Mouse (Mus musculus): Measurements from ENCODE around the gene Bhlhb9.

Gene Bhlhb9

DNA sequence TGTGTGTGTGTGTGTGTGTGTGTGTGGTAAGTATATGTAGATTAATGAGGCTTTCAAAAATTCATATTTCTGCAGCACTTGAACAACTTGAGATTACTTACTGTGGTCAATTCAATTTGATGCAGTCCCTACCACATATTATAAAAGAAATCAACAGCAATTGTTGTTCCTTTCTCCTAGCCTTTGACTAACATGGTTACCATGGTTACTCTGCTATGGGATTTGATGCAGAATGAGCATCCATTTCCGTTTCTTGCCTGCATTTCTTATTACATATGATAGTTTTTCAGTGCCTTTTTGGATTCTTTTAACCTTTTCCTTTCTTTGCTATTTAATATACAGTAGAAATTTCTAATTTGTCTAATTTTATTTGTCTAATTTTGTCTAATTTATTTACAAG is 119.7 kb downstream of the Bhlhb9 start:
- no peak for DNase-seq

DNA sequence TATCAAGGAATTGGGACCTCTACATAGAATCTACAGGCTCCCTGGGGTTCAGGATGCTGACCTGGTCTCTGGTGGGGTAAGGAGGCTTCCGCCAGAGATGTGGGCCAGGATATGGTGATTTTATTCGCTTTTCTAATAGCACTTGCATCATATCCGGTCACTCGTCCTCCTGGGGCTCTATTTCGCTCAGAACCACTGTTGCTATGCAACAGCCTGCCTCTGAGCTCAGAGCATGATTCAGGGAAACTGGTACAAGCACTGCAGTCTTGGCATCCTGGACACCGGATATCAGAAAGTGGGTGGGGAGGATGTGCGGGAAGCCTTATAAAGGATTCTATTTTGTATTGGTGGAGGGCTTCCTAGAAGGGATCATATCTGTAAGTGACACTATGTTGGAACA is 124.8 kb downstream of the Bhlhb9 start:
- peak; percentile 18 for DNase-seq

DNA sequence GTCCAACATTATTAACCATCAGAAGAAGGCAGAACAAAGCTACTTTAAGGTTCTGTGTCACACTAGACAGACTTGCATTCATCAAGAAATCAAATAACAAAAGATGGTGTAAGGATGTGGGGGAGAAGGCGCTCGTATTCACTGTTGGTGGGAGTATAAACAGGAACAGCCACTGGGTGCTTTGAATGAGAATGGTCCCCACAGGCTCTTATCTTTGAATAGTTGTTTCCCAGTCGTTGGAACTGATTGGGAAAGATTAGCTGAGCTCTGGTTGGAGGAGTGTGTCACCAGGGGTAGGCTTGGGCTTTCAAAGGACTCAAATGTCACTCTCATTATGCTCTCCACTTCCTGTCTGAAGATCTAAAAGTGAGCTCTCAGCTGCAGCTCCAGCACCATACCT is 128.5 kb downstream of the Bhlhb9 start:
- DNase-seq = no peak

DNA sequence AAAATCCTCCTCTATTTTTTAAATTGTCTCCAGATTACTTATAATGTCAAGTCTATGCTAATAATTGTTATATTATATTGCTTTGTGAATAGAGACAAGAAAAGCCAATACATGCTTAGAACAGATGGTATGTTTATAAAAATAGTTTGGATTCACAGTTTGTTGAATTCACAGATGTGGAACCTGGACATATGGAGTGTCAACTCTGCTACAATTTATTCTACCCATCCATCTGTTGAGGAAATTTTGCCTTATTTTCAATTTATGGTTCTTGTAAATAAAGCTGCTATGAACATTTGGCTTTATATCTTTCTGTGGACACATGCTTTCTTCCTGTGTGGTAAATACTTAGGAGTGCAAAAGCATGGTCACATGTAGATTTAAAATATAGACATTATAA is 131.2 kb downstream of the Bhlhb9 start:
- DNase-seq = no peak

DNA sequence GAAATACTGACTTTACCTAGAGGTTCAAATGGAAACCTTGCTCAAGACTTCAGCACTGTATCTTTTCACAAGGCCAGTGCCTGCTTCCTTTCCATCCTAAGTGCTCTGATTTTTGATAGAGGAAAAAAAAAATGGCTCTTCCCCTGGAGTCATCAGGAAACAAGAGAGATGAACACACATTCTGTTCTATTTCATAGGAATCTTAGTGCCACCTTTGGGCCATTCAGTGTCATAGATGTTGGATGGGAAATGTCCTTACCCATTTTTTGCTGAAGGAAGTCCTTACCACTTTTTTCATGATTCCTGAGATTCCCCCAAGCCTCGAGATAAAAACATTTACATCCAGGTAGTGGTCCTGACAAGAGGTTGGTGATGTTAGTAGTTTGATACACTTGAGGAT is 139.1 kb downstream of the Bhlhb9 start:
- DNase-seq = no peak
